In the genomic region with DNA sequence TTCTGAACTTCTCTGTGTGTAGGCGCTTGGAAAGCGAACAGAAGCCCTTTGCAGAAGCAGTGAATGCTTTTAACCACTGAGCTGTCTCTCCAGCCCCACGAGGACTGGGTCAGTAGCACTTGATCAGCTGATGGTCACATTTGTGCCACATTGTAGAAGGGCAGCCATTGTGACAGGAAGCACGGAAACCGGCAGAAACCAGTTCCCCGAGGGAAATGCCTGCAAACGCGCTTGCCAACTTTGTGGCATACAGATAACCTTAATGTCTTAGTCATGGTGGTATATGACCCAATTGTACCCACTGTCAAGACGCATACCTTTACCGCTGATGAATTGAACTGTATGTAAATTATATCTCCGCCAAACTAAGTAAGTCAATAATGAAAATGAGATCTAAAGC, we compare ENCODE assay signal across 27 mouse cellular contexts. TPM values are rescaled to one million over a fixed set of nuclear protein-coding genes. Genes with fewer than 3 reads are reported as not detected.
DNase-seq lines count a peak whose midpoint lies in the region; ATAC-seq lines count a peak whose summit lies in the region.
"Had no signal": no experiment of that assay in that cellular context is flagged by ENCODE, and none has a peak within 500 bp of the region (broad histone marks: within the 10 kb centered on the region; RNA-seq: fewer than 3 reads in every experiment).

No protein-coding gene starts in this region.

- H3K4me1 ChIP-seq in kidney, embryonic 16.5 days (ENCODE audit: insufficient read depth, low read length), result peaks cover 8% of the 10 kb centered on the region
- H3K4me1 ChIP-seq in hindbrain, embryonic 11.5 days (replicated peaks; ENCODE audit: control insufficient read depth, insufficient read depth, low read length), result no peaks in the 10 kb centered on the region
- H3K4me1 ChIP-seq in forebrain, embryonic 16.5 days (replicated peaks; ENCODE audit: control insufficient read depth, insufficient read depth, low read length), result peaks cover 9% of the 10 kb centered on the region

- no peak overlapping the region for H3K9ac ChIP-seq in kidney, embryonic 16.5 days (replicated peaks; ENCODE audit: low read length)
- H3K9ac ChIP-seq in hindbrain, embryonic 11.5 days (ENCODE audit: low read depth, low read length), result no peak overlapping the region
- no peak overlapping the region for H3K9ac ChIP-seq in forebrain, embryonic 16.5 days (replicated peaks; ENCODE audit: low read depth, low read length)
- H3K9ac ChIP-seq: embryonic facial prominence, embryonic 15.5 days; heart, embryonic 13.5 days; liver, postnatal 0 days; midbrain, embryonic 12.5 days had no signal

- ATAC-seq in kidney, embryonic 16.5 days (ENCODE audit: low FRiP score, low TSS enrichment), result no peak
- ATAC-seq in hematopoietic stem cell, adult 5-6 weeks (replicated peaks in 1 of 2; ENCODE audit: insufficient read depth in 1 of 2, low FRiP score in 2 of 2, low TSS enrichment in 1 of 2, low read depth in 1 of 2, poor library complexity in 2 of 2, severe bottlenecking in 2 of 2), result peak; percentile 34 to 57; a peak in 3 of 4 replicates
- ATAC-seq in hindbrain, embryonic 11.5 days (ENCODE audit: low FRiP score), result no peak
- no peak for ATAC-seq in erythroid progenitor cell, adult 5-6 weeks (replicated peaks; ENCODE audit: low FRiP score, poor library complexity, severe bottlenecking)
- ATAC-seq in forebrain, embryonic 16.5 days, result no peak
- ATAC-seq: hindbrain, embryonic 16.5 days; liver, postnatal 0 days had no signal

- DNase-seq in kidney, adult 11 months, result peak; percentile 65
- peak; percentile 54 for DNase-seq in kidney, postnatal 14 days
- DNase-seq in splenic B cell, adult 2 months (ENCODE audit: low read depth, low spot score), result peak; percentile 18
- no peak for DNase-seq in hindbrain, embryonic 11.5 days (ENCODE audit: low spot score)
- DNase-seq: adrenal gland, postnatal 36 days; cerebellum, adult 11-12 months; cerebellum, postnatal 14 days; embryo, embryonic 11 days; heart, adult 18-20 months; layer of hippocampus, adult 9-11 months; liver, postnatal 0 days; lung, postnatal 14 days; right cerebral cortex, postnatal 14 days; thymus, postnatal 14 days had no signal

- H3K36me3 ChIP-seq in kidney, embryonic 16.5 days (ENCODE audit: insufficient read depth, low read length), result no peaks in the 10 kb centered on the region
- H3K36me3 ChIP-seq in splenic B cell, adult 2 months (ENCODE audit: control insufficient read depth, insufficient read depth, low read length, poor library complexity, severe bottlenecking), result no peaks in the 10 kb centered on the region
- H3K36me3 ChIP-seq in hindbrain, embryonic 11.5 days (ENCODE audit: control insufficient read depth, insufficient read depth, low read length), result no peaks in the 10 kb centered on the region
- H3K36me3 ChIP-seq in forebrain, embryonic 16.5 days (ENCODE audit: control insufficient read depth, insufficient read depth), result no peaks in the 10 kb centered on the region
- H3K36me3 ChIP-seq: embryonic facial prominence, embryonic 15.5 days; heart, embryonic 13.5 days; limb, embryonic 10.5 days; midbrain, embryonic 12.5 days had no signal

- H3K27ac ChIP-seq in kidney, embryonic 16.5 days (ENCODE audit: low read length), result no peak overlapping the region
- no peak overlapping the region for H3K27ac ChIP-seq in hindbrain, embryonic 11.5 days (ENCODE audit: low read depth, low read length)
- no peak overlapping the region for H3K27ac ChIP-seq in forebrain, embryonic 16.5 days (ENCODE audit: low read length)
- H3K27ac ChIP-seq: embryonic facial prominence, embryonic 15.5 days; heart, embryonic 13.5 days; limb, embryonic 10.5 days; midbrain, embryonic 12.5 days had no signal

- no peak overlapping the region for H3K4me3 ChIP-seq in kidney, embryonic 16.5 days (ENCODE audit: low read length)
- no peak overlapping the region for H3K4me3 ChIP-seq in hindbrain, embryonic 11.5 days (ENCODE audit: low read depth, low read length)
- no peak overlapping the region for H3K4me3 ChIP-seq in forebrain, embryonic 16.5 days (replicated peaks; ENCODE audit: low read length)
- H3K4me3 ChIP-seq: embryonic facial prominence, embryonic 15.5 days; heart, embryonic 13.5 days; limb, embryonic 10.5 days; midbrain, embryonic 12.5 days had no signal

- no peak overlapping the region for H3K4me2 ChIP-seq in kidney, embryonic 16.5 days (replicated peaks; ENCODE audit: low read depth, low read length)
- no peak overlapping the region for H3K4me2 ChIP-seq in hindbrain, embryonic 11.5 days (replicated peaks; ENCODE audit: low read depth, low read length)
- H3K4me2 ChIP-seq in forebrain, embryonic 16.5 days (ENCODE audit: low read length), result no peak overlapping the region
- H3K4me2 ChIP-seq: embryonic facial prominence, embryonic 15.5 days; heart, embryonic 13.5 days; midbrain, embryonic 12.5 days had no signal

- H3K27me3 ChIP-seq in kidney, embryonic 16.5 days (ENCODE audit: insufficient read depth, low read length), result no peaks in the 10 kb centered on the region
- H3K27me3 ChIP-seq in splenic B cell, adult 2 months (ENCODE audit: control insufficient read depth, insufficient read depth, low read length, poor library complexity, severe bottlenecking), result no peaks in the 10 kb centered on the region
- H3K27me3 ChIP-seq in hindbrain, embryonic 11.5 days (ENCODE audit: control insufficient read depth, insufficient read depth, low read length), result no peaks in the 10 kb centered on the region
- H3K27me3 ChIP-seq in forebrain, embryonic 16.5 days (replicated peaks; ENCODE audit: control insufficient read depth, insufficient read depth, low read length), result no peaks in the 10 kb centered on the region
- H3K27me3 ChIP-seq: embryonic facial prominence, embryonic 15.5 days had no signal

- 70% methylated on average over 11 of the region's 11 CpGs for WGBS in kidney, embryonic 16.5 days
- 80% methylated on average over 11 of the region's 11 CpGs for WGBS in hindbrain, embryonic 11.5 days
- WGBS in forebrain, embryonic 16.5 days, result 80% methylated on average over 11 of the region's 11 CpGs

- 0 out of 2 replicates have a peak, but pooled peaks cover under 1% of the 10 kb centered on the region for H3K9me3 ChIP-seq in kidney, embryonic 16.5 days (ENCODE audit: low read length)
- H3K9me3 ChIP-seq in hindbrain, embryonic 11.5 days (ENCODE audit: control insufficient read depth, low read length), result no peaks in the 10 kb centered on the region
- no peaks in the 10 kb centered on the region for H3K9me3 ChIP-seq in forebrain, embryonic 16.5 days (ENCODE audit: control insufficient read depth, low read length)
- H3K9me3 ChIP-seq: embryonic facial prominence, embryonic 15.5 days; limb, embryonic 10.5 days; midbrain, embryonic 12.5 days had no signal

RNA-seq across cellular contexts. Expression of gene Nipal3, which starts 11.0 kb away (rescaled TPM):
- 4.3 and 7.1 TPM in 2 replicates for polyA plus RNA-seq in kidney, embryonic 16.5 days (2015; fragmentation: Nextera tagmentation; extraction: Ambion mirVana)
- total RNA-seq in hematopoietic stem cell, adult 5-6 weeks (2017), result 20.1 and 37.6 TPM in 2 replicates
- polyA plus RNA-seq in hindbrain, embryonic 11.5 days (2014; fragmentation: Nextera tagmentation; extraction: Ambion mirVana), result 2.7 and 5.8 TPM in 2 replicates
- 7.1 and 7.9 TPM in 2 replicates for total RNA-seq in erythroid progenitor cell, adult 5-6 weeks (2015; ENCODE audit: low replicate concordance)
- 8.5 and 17.2 TPM in 2 replicates for total RNA-seq in erythroid progenitor cell, adult 5-6 weeks (2017; ENCODE audit: low replicate concordance)
- 5.9 and 6.1 TPM in 2 replicates for polyA plus RNA-seq in forebrain, embryonic 16.5 days (2015; fragmentation: Nextera tagmentation; extraction: Ambion mirVana)

RNA-seq across cellular contexts. Expression of gene Stpg1, which starts 11.2 kb away (rescaled TPM):
- 0.84 and 1.1 TPM in 2 replicates for polyA plus RNA-seq in kidney, embryonic 16.5 days (2015; fragmentation: Nextera tagmentation; extraction: Ambion mirVana)
- total RNA-seq in hematopoietic stem cell, adult 5-6 weeks (2017), result 0.50 TPM in 1 of 2 replicates, not detected in the other
- polyA plus RNA-seq in hindbrain, embryonic 11.5 days (2014; fragmentation: Nextera tagmentation; extraction: Ambion mirVana), result 0.79 and 1.0 TPM in 2 replicates
- not detected in 2 replicates for total RNA-seq in erythroid progenitor cell, adult 5-6 weeks (2015; ENCODE audit: low replicate concordance)
- total RNA-seq in erythroid progenitor cell, adult 5-6 weeks (2017; ENCODE audit: low replicate concordance), result not detected in 2 replicates
- polyA plus RNA-seq in forebrain, embryonic 16.5 days (2015; fragmentation: Nextera tagmentation; extraction: Ambion mirVana), result 0.14 TPM in 1 of 2 replicates, not detected in the other
- total RNA-seq: gastrocnemius, adult 8-10 months; heart, postnatal 25 days; liver, adult 2 months; MEL had no signal
- polyA plus RNA-seq: limb, embryonic 10.5 days; liver, adult 2 months; liver, postnatal 0 days had no signal

Comparison
In these comparisons a context has a peak if more than half of its experiments do, and no peak if none do; other contexts are left out.
1. ATAC-seq: peak in hematopoietic stem cell, adult 5-6 weeks (2 of 2); none in kidney, embryonic 16.5 days (single experiment), hindbrain, embryonic 11.5 days (single experiment), erythroid progenitor cell, adult 5-6 weeks (single experiment) and forebrain, embryonic 16.5 days (single experiment).